Mouse (Mus musculus): ENCODE results near the gene Grhpr. TPM values are rescaled to one million over a fixed set of nuclear protein-coding genes. Genes with fewer than 3 reads are reported as not detected.

Grhpr gene
- total and polyA plus RNA-seq, 3 experiments: 76.6 to 204 (median 107) TPM

GRCm38 (mm10) chr4:44981974-44982287, 736 bp downstream of the Grhpr start:
- in situ Hi-C loops (cut with MboI; ENCODE audit: low pct_ligation_motif_present, low pct_unique_long_range_greater_than_20kb, low sequenced_read_pairs) (no loop called here), dilution Hi-C loops (cut with MboI; ENCODE audit: extremely low pct_ligation_motif_present, extremely low pct_unique_long_range_greater_than_20kb, low sequenced_read_pairs) (no loop called here)
- no peak for DNase-seq (ENCODE audit: extremely low read depth)
- Histone ChIP-seq H3K9me3 (replicated peaks; ENCODE audit: low read length) (peaks cover 1% of the 10 kb centered on the region), H3K79me2 (replicated peaks; ENCODE audit: control insufficient read depth, extremely low read depth, insufficient read depth, poor library complexity, severe bottlenecking) (no peaks in the 10 kb centered on the region), H3K4me2 (ENCODE audit: insufficient read depth, low read depth, poor library complexity, severe bottlenecking) (peak overlapping the region; percentile 58), H3K27me3 (replicated peaks) (no peaks in the 10 kb centered on the region), H3K9ac (ENCODE audit: insufficient read depth, low read depth) (peak overlapping the region; percentile 39; the same call in 1 of the 2 replicates), H3K27ac (ENCODE audit: insufficient read depth, low read depth) (no peak overlapping the region), H3K36me3 (replicated peaks in 1 of 2; ENCODE audit: control insufficient read depth in 1 of 2, insufficient read depth in 1 of 2, low read length in 1 of 2) (peaks cover 15 to 42% of the 10 kb centered on the region in 2 experiments), H3K4me1 (ENCODE audit: control insufficient read depth in 1 of 2, insufficient read depth in 2 of 2) (peaks cover 17 to 65% of the 10 kb centered on the region in 2 experiments), H3K4me3 (replicated peaks in 1 of 3; ENCODE audit: low read depth in 2 of 3, low read length in 2 of 3, poor library complexity in 1 of 3) (peak overlapping the region; percentile 79 to 91 (median 84))
- TF ChIP-seq ZC3H11A (IDR thresholded peaks at IDR 0.05; ENCODE audit: low read depth, low read length): no peak
- no peak for TF ChIP-seq ZNF384 (IDR thresholded peaks at IDR 0.05; ENCODE audit: low read depth, low read length)
- no peak for TF ChIP-seq IRF4 (IDR thresholded peaks at IDR 0.05; ENCODE audit: low read depth, low read length)
- no peak for TF ChIP-seq USF1 (IDR thresholded peaks at IDR 0.05; ENCODE audit: low read depth, low read length)
- TF ChIP-seq EP300 (IDR thresholded peaks at IDR 0.05; ENCODE audit: low read length): no peak
- TF ChIP-seq NRF1 (IDR thresholded peaks at IDR 0.05; ENCODE audit: low read depth, low read length): no peak
- TF ChIP-seq RCOR1 (conservative IDR thresholded peaks at IDR 0.05; ENCODE audit: low read depth, low read length): no peak
- no peak for TF ChIP-seq UBTF (IDR thresholded peaks at IDR 0.05; ENCODE audit: low read depth, low read length)
- TF ChIP-seq NELFE (IDR thresholded peaks at IDR 0.05; ENCODE audit: low read depth, low read length): no peak
- TF ChIP-seq GABPA (IDR thresholded peaks at IDR 0.05; ENCODE audit: insufficient replicate concordance, low read depth, low read length): no peak
- TF ChIP-seq POLR2A (IDR thresholded peaks at IDR 0.05; ENCODE audit: low read depth, low read length): no peak
- TF ChIP-seq HCFC1 (IDR thresholded peaks at IDR 0.05; ENCODE audit: low read depth, low read length): no peak
- no peak for TF ChIP-seq JUND (conservative IDR thresholded peaks at IDR 0.05; ENCODE audit: low read depth, low read length)
- TF ChIP-seq SMC3 (IDR thresholded peaks at IDR 0.05; ENCODE audit: low read depth, low read length): no peak
- TF ChIP-seq POLR2AphosphoS2 (IDR thresholded peaks at IDR 0.05; ENCODE audit: low read depth, low read length): no peak
- no peak for TF ChIP-seq TBP (conservative IDR thresholded peaks at IDR 0.05; ENCODE audit: low read depth, low read length)
- no peak for TF ChIP-seq MYC (IDR thresholded peaks at IDR 0.05; ENCODE audit: low read depth, low read length)
- no peak for TF ChIP-seq RAD21 (IDR thresholded peaks at IDR 0.05; ENCODE audit: low read depth, low read length)
- no peak for TF ChIP-seq USF2 (conservative IDR thresholded peaks at IDR 0.05; ENCODE audit: low read depth, low read length)
- TF ChIP-seq BHLHE40 (IDR thresholded peaks at IDR 0.05; ENCODE audit: low read depth, low read length): no peak

- H3K4me3 ChIP-seq (replicated peaks in 1 of 3; ENCODE audit: low read depth in 2 of 3, low read length in 2 of 3, poor library complexity in 1 of 3): peak overlapping the region; percentile 3 to 91 (median 84)
- no peaks in the 10 kb centered on the region for H3K27me3 ChIP-seq (replicated peaks)
- H3K36me3 ChIP-seq (replicated peaks in 1 of 2; ENCODE audit: control insufficient read depth in 1 of 2, insufficient read depth in 1 of 2, low read length in 1 of 2): peaks cover 16 to 48% of the 10 kb centered on the region in 2 experiments
- H3K9ac ChIP-seq (ENCODE audit: insufficient read depth, low read depth): no peak overlapping the region
- TF ChIP-seq UBTF (IDR thresholded peaks at IDR 0.05; ENCODE audit: low read depth, low read length): no peak
- TF ChIP-seq USF1 (IDR thresholded peaks at IDR 0.05; ENCODE audit: low read depth, low read length): no peak
- no peak for TF ChIP-seq MAX (IDR thresholded peaks at IDR 0.05; ENCODE audit: low read length)
- TF ChIP-seq RCOR1 (conservative IDR thresholded peaks at IDR 0.05; ENCODE audit: low read depth, low read length): no peak
- TF ChIP-seq POLR2AphosphoS2 (IDR thresholded peaks at IDR 0.05; ENCODE audit: low read depth, low read length): no peak
- no peak for TF ChIP-seq TBP (conservative IDR thresholded peaks at IDR 0.05; ENCODE audit: low read depth, low read length)
- no peak for TF ChIP-seq MEF2A (IDR thresholded peaks at IDR 0.05; ENCODE audit: borderline replicate concordance, low read depth, low read length)
- TF ChIP-seq NRF1 (IDR thresholded peaks at IDR 0.05; ENCODE audit: low read depth, low read length): no peak
- no peak for TF ChIP-seq ZC3H11A (IDR thresholded peaks at IDR 0.05; ENCODE audit: low read depth, low read length)
- no peak for TF ChIP-seq CHD1 (IDR thresholded peaks at IDR 0.05; ENCODE audit: low read depth, low read length)
- no peak for TF ChIP-seq KAT2A (IDR thresholded peaks at IDR 0.05; ENCODE audit: insufficient replicate concordance, low read length)
- TF ChIP-seq POLR2A (IDR thresholded peaks at IDR 0.05; ENCODE audit: low read depth, low read length): no peak
- no peak for TF ChIP-seq ZMIZ1 (IDR thresholded peaks at IDR 0.05; ENCODE audit: low read depth, low read length)
- no peak for TF ChIP-seq SMC3 (IDR thresholded peaks at IDR 0.05; ENCODE audit: low read depth, low read length)
- no peak for TF ChIP-seq CHD2 (IDR thresholded peaks at IDR 0.05; ENCODE audit: low read length)
- TF ChIP-seq RAD21 (IDR thresholded peaks at IDR 0.05; ENCODE audit: low read depth, low read length): no peak
- TF ChIP-seq BHLHE40 (IDR thresholded peaks at IDR 0.05; ENCODE audit: low read depth, low read length): no peak
- TF ChIP-seq EP300 (IDR thresholded peaks at IDR 0.05; ENCODE audit: low read length): no peak
- TF ChIP-seq ZKSCAN1 (IDR thresholded peaks at IDR 0.05; ENCODE audit: borderline replicate concordance, low read depth, low read length): no peak
- H3K4me1 ChIP-seq (ENCODE audit: control insufficient read depth in 1 of 2, insufficient read depth in 2 of 2): peaks cover 17 to 70% of the 10 kb centered on the region in 2 experiments
- in situ Hi-C loops (cut with MboI; ENCODE audit: low pct_ligation_motif_present, low pct_unique_long_range_greater_than_20kb, low sequenced_read_pairs) (no loop called here), dilution Hi-C loops (cut with MboI; ENCODE audit: extremely low pct_ligation_motif_present, extremely low pct_unique_long_range_greater_than_20kb, low sequenced_read_pairs) (no loop called here)
- no peak for DNase-seq (ENCODE audit: extremely low read depth)
- 0 out of 2 replicates have a peak overlapping the region, but pooled peaks have one; percentile 58 for H3K4me2 ChIP-seq (ENCODE audit: insufficient read depth, low read depth, poor library complexity, severe bottlenecking)
- H3K79me2 ChIP-seq (replicated peaks; ENCODE audit: control insufficient read depth, extremely low read depth, insufficient read depth, poor library complexity, severe bottlenecking): no peaks in the 10 kb centered on the region
- no peaks in the 10 kb centered on the region for H3K9me3 ChIP-seq (replicated peaks; ENCODE audit: low read length)
- H3K27ac ChIP-seq (ENCODE audit: insufficient read depth, low read depth): no peak overlapping the region
Measured at GRCm38 (mm10) chr4:44982440-44983130, 1.4 kb downstream of the Grhpr start.
